Mouse (Mus musculus): ENCODE data around the gene Dmac1. TPM values are rescaled to one million over a fixed set of nuclear protein-coding genes. Genes with fewer than 3 reads are reported as not detected.
A peak's percentile ranks its signal among the peaks of the same experiment; 100 is the strongest.

Gene Dmac1
- 113 and 124 TPM in 2 replicates for polyA plus RNA-seq (2015; fragmentation: Nextera tagmentation; extraction: Ambion mirVana)

DNA sequence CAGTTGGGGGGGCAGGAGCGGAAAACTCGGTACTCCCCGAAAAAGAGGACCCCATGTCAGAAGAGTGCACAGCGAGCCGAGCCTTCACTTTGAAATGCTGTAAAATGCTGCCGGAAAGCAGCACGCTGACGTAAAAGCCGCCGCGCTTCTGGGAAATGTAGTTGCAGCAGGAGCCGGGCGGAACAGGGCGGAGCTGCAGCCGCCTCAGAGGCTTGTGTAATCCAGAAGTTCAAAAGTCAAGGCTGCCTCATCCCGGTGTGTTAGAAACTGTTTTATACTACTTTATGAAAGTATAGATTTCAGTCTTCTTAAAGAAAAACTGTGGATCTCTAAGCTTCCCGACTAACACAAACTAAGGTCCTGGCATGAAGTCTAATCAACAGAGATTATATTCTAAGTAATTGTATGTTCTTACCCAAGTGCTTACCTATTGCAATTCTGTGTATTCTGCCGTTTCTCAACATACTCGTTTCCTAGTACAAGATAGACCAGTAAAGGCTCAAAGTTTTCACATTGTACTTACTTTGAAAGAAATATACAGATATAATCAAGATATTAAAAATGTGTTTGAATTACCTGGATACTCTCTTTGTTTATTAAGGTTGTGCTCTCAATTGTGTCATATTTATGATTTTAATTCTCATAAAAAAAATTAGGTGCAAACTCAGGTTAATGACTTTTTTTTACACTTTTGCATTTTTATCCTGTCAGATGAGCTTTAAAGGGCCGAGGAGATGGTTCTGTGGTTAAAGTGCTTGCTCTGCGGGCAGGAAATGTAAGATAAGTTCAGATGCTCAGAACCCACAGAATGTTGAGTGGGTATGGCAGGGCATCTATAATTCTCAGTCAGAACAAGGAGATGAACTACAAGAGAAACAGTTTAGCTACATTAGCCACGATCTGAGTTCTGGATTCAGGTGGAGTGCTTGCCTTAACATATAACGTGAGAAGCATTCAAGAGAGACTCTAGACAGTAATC is at the start of gene Dmac1:
Dmac1 (minus strand) TSS at position 109 of the 979 bp plus-strand sequence.
- H3K4me2 ChIP-seq = peak within 1 kb of the TSS; percentile 53
- H3K4me1 ChIP-seq = no peaks in the 10 kb centered on the region
- H3K27ac ChIP-seq = no peak within 1 kb of the TSS
- ATAC-seq (ENCODE audit: insufficient read depth, low FRiP score, low read depth) = peak; percentile 95
- no peaks in the 10 kb centered on the region for H3K36me3 ChIP-seq
- WGBS = 17% methylated on average over 23 of the region's 23 CpGs
- H3K9me3 ChIP-seq = no peaks in the 10 kb centered on the region
- H3K27me3 ChIP-seq (replicated peaks) = no peaks in the 10 kb centered on the region
- H3K4me3 ChIP-seq (replicated peaks) = peak within 1 kb of the TSS; percentile 62
- peak within 1 kb of the TSS; percentile 42; the same call in 1 of the 2 replicates for H3K9ac ChIP-seq

DNA sequence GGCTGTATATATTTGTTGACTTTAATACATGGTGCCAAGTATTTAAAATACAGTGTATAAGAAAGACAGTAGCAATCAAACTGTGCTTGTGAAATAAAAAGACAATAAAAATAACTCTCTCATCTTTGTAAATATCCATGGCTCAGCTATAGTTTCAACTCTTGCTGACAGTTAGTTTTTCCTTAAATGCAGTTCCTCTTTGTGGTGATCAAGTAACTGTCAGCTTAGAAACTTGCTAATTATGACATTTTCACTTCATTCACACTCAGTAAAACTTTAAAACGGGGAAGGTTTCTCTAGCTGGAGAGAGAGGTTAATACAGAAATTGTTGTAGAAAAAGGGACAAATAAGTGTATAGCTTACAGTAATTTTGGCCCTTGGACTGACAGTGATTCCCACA is 37.3 kb upstream of the Dmac1 start:
- WGBS = 65% methylated on average over 1 of the region's 1 CpGs
- no peak overlapping the region for H3K4me3 ChIP-seq (replicated peaks)
- no peak overlapping the region for H3K9ac ChIP-seq
- H3K27me3 ChIP-seq (replicated peaks) = no peaks in the 10 kb centered on the region
- no peak overlapping the region for H3K4me2 ChIP-seq
- no peaks in the 10 kb centered on the region for H3K4me1 ChIP-seq
- H3K9me3 ChIP-seq = no peaks in the 10 kb centered on the region
- no peak for ATAC-seq (ENCODE audit: insufficient read depth, low FRiP score, low read depth)
- no peaks in the 10 kb centered on the region for H3K36me3 ChIP-seq
- no peak overlapping the region for H3K27ac ChIP-seq

- Histone ChIP-seq H3K4me3 (replicated peaks) (no peak overlapping the region), H3K36me3 (no peaks in the 10 kb centered on the region), H3K9ac (no peak overlapping the region), H3K9me3 (no peaks in the 10 kb centered on the region), H3K4me2 (no peak overlapping the region), H3K27ac (no peak overlapping the region), H3K27me3 (replicated peaks) (no peaks in the 10 kb centered on the region), H3K4me1 (no peaks in the 10 kb centered on the region)
- 71% methylated on average over 1 of the region's 1 CpGs for WGBS
- no peak for ATAC-seq (ENCODE audit: insufficient read depth, low FRiP score, low read depth)
These were observed 36.9 kb upstream of the Dmac1 start for GRCm38 (mm10) chr4:75315007-75315406.

- Histone ChIP-seq H3K4me2 (no peak overlapping the region), H3K36me3 (no peaks in the 10 kb centered on the region), H3K9me3 (no peaks in the 10 kb centered on the region), H3K4me1 (no peaks in the 10 kb centered on the region), H3K27ac (no peak overlapping the region), H3K9ac (no peak overlapping the region), H3K4me3 (replicated peaks) (no peak overlapping the region), H3K27me3 (replicated peaks) (no peaks in the 10 kb centered on the region)
- no peak for ATAC-seq (ENCODE audit: insufficient read depth, low FRiP score, low read depth)
- 82% methylated on average over 2 of the region's 2 CpGs for WGBS
These were observed 33.8 kb upstream of the Dmac1 start for GRCm38 (mm10) chr4:75311918-75312317.

GRCm38 (mm10) chr4:75311305-75311704 is 33.2 kb upstream of the Dmac1 start:
- no peak overlapping the region for H3K27ac ChIP-seq
- H3K4me1 ChIP-seq = no peaks in the 10 kb centered on the region
- H3K4me2 ChIP-seq = no peak overlapping the region
- H3K4me3 ChIP-seq (replicated peaks) = no peak overlapping the region
- WGBS = 46% methylated on average over 2 of the region's 2 CpGs
- no peaks in the 10 kb centered on the region for H3K9me3 ChIP-seq
- ATAC-seq (ENCODE audit: insufficient read depth, low FRiP score, low read depth) = no peak
- no peaks in the 10 kb centered on the region for H3K27me3 ChIP-seq (replicated peaks)
- H3K9ac ChIP-seq = no peak overlapping the region
- H3K36me3 ChIP-seq = no peaks in the 10 kb centered on the region

DNA sequence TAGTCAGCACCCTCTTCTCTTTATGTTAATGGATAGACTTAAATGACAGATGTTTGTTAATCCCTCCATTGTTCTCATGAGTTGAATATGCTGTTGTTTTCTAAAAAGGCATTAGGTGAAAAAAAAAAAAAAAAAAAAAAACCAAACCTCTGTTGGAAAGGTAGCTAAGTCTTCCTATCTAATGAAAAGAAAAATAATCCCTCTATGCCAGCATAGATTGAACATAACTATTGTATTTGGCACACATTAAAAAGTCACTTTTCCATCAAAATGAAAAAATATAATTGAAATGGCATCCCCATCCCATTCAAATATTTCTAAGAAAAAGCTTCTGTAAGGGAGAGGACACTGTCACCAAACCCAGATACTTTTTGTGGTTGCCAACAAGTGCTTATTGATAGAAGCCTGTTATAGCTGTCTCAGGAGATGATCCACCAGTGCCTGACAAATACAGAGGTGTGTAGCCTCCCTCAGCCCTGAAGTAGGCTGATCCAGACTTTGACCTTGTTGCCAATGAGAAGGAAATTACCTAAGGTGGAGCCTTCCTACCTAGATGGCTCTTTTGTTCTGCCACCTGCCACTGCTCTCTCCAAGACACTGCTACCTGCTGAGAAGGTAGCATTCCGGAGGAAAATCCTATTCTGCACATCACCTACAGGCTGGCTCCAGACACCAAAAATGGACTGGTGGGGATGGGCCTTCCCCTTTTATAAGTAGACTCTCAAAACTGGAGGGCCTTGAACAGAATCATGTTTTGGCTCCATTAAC is 22.3 kb upstream of the Dmac1 start:
- H3K4me1 ChIP-seq = no peaks in the 10 kb centered on the region
- no peak overlapping the region for H3K4me2 ChIP-seq
- no peaks in the 10 kb centered on the region for H3K27me3 ChIP-seq (replicated peaks)
- no peak overlapping the region for H3K27ac ChIP-seq
- no peak for ATAC-seq (ENCODE audit: insufficient read depth, low FRiP score, low read depth)
- H3K36me3 ChIP-seq = no peaks in the 10 kb centered on the region
- H3K9ac ChIP-seq = no peak overlapping the region
- WGBS = 89% methylated on average over 1 of the region's 1 CpGs
- no peak overlapping the region for H3K4me3 ChIP-seq (replicated peaks)
- H3K9me3 ChIP-seq = no peaks in the 10 kb centered on the region

DNA sequence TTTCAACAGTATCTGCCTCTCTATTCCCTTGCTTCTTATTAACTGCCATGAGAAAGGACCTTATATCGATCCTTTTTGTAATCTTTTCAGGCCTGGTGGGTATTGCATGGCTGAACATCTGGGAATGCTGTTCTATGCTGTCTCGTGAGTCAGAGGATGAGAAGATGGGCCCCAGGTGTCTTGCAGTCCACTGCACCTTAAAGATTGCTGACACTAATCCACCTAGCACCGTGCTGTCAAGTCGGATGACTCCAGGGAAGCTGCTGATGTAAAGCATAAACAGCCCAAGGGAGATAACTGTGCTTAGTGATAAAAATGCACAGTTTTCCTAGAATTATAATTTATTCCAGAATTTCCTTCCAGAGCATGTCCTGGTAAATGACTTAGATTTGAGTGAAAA is 14.2 kb upstream of the Dmac1 start:
- WGBS = 59% methylated on average over 4 of the region's 4 CpGs
- no peak overlapping the region for H3K27ac ChIP-seq
- no peaks in the 10 kb centered on the region for H3K4me1 ChIP-seq
- no peak overlapping the region for H3K4me2 ChIP-seq
- no peaks in the 10 kb centered on the region for H3K9me3 ChIP-seq
- H3K27me3 ChIP-seq (replicated peaks) = no peaks in the 10 kb centered on the region
- H3K36me3 ChIP-seq = no peaks in the 10 kb centered on the region
- H3K4me3 ChIP-seq (replicated peaks) = no peak overlapping the region
- no peak for ATAC-seq (ENCODE audit: insufficient read depth, low FRiP score, low read depth)
- H3K9ac ChIP-seq = no peak overlapping the region

GRCm38 (mm10) chr4:75291142-75291541 is 13.0 kb upstream of the Dmac1 start:
- 76% methylated on average over 4 of the region's 4 CpGs for WGBS
- Histone ChIP-seq H3K27me3 (replicated peaks) (no peaks in the 10 kb centered on the region), H3K27ac (no peak overlapping the region), H3K4me3 (replicated peaks) (no peak overlapping the region), H3K9me3 (no peaks in the 10 kb centered on the region), H3K9ac (no peak overlapping the region), H3K4me1 (no peaks in the 10 kb centered on the region), H3K4me2 (no peak overlapping the region), H3K36me3 (no peaks in the 10 kb centered on the region)
- no peak for ATAC-seq (ENCODE audit: insufficient read depth, low FRiP score, low read depth)

DNA sequence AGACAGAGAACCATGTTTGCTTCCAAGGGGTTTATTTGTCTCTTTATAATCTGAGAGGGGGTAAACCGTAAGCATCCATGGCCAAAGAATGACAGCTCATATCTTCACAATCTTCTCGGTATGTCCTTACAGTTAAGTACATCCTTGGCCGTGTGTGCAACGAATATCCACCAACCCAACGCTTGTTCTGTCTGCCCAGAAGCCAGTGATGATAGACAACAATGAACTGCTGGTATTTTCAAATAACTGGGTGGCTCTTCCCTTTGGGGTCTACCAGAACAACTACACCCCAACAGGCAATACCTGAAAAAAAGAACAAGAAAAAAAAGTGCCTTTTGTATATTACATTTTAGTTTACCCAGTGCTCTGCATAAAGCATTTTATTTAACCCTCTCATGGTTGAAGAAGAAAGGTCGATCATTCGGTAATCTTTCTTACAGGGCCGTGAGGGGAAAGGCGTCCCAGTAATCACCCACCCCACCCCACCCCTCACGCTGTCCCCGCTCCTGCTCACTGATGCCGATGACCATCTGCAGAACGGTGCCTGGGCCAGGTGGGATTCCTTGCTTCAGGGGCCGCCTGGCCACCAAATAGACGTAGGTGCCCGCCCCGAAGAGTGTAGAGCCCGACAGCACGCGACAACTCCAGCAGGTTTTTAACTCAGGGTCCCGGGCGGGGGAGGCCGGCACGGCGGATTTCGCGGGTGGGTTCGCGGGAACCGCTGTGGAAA is 473 bp downstream of the Dmac1 start:
- ATAC-seq (ENCODE audit: insufficient read depth, low FRiP score, low read depth) = peak; percentile 85
- peak overlapping the region; percentile 62 for H3K4me3 ChIP-seq (replicated peaks)
- 7% methylated on average over 30 of the region's 30 CpGs for WGBS
- no peaks in the 10 kb centered on the region for H3K4me1 ChIP-seq
- H3K9me3 ChIP-seq = no peaks in the 10 kb centered on the region
- H3K36me3 ChIP-seq = no peaks in the 10 kb centered on the region
- no peak overlapping the region for H3K27ac ChIP-seq
- peak overlapping the region; percentile 53 for H3K4me2 ChIP-seq
- H3K9ac ChIP-seq = peak overlapping the region; percentile 42; the same call in 1 of the 2 replicates
- H3K27me3 ChIP-seq (replicated peaks) = no peaks in the 10 kb centered on the region

DNA sequence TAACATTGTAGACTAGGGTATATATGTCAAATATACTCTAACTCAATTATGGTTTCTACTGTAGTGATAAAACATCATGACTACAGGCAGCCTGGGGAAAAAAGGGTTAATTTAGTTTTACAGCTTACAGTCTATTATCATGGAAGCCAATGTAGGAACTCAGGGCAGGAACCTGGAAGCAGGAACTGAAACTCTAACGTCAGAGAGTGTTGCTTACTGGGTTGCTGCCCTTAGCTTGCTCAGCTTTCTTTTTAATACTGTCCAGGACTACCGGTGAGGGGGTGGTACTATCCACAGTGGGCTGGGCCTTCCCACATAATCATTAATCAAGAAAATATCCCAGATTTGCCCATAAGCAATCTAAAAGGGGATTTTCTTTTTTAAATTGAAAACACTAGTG is 2.4 kb downstream of the Dmac1 start:
- Histone ChIP-seq H3K4me2 (no peak overlapping the region), H3K9me3 (no peaks in the 10 kb centered on the region), H3K27me3 (replicated peaks) (no peaks in the 10 kb centered on the region), H3K4me1 (no peaks in the 10 kb centered on the region), H3K9ac (no peak overlapping the region), H3K36me3 (no peaks in the 10 kb centered on the region), H3K4me3 (replicated peaks) (no peak overlapping the region), H3K27ac (no peak overlapping the region)
- 82% methylated on average over 2 of the region's 2 CpGs for WGBS
- no peak for ATAC-seq (ENCODE audit: insufficient read depth, low FRiP score, low read depth)

DNA sequence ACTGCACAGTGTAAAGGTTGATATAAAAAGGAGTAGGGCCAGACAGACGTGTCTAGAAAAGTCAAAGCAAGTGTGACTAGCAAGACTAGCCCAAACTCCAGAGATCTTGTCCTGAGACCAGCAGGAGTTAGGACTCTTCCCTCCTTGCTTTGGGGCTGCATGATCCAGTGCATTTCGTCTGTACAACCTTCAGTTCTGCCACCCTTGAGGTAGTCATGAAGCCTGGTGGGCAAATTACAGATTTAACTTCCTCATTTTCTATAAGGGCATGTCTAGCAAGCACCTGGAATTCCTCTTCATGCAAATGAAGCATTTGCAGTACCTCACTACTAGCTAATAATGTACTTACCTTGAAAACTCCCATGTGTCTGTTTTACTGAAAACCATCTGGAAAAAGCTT is 10.2 kb downstream of the Dmac1 start:
- 82% methylated on average over 2 of the region's 2 CpGs for WGBS
- no peak overlapping the region for H3K9ac ChIP-seq
- no peaks in the 10 kb centered on the region for H3K4me1 ChIP-seq
- no peaks in the 10 kb centered on the region for H3K27me3 ChIP-seq (replicated peaks)
- no peak for ATAC-seq (ENCODE audit: insufficient read depth, low FRiP score, low read depth)
- no peaks in the 10 kb centered on the region for H3K9me3 ChIP-seq
- H3K27ac ChIP-seq = no peak overlapping the region
- H3K4me2 ChIP-seq = no peak overlapping the region
- no peaks in the 10 kb centered on the region for H3K36me3 ChIP-seq
- H3K4me3 ChIP-seq (replicated peaks) = no peak overlapping the region

All from stomach, embryonic 15.5 days (tissue).